Mouse (Mus musculus) hindbrain, embryonic 11.5 days (tissue): ENCODE measurements around the gene Fam126a. TPM values are rescaled to one million over a fixed set of nuclear protein-coding genes. Genes with fewer than 3 reads are reported as not detected.

ENCODE experiments used
- ATAC-seq: fragments of 200-750 bp; cut with Nextera tagmentation; 2 replicates; pipeline ENCODE4 v1.8.0; 2017; ENCODE audit warnings: mild to moderate bottlenecking, moderate TSS enrichment, moderate library complexity; ENCODE audit not compliant: low FRiP score
- DNase-seq: peaks from one replicate; pipeline ENCODE4 v3.0.0-alpha.2; 2015; ENCODE audit warnings: low spot score
- H3K27ac ChIP-seq: fragments of 300-500 bp; sonication (generic); 2 replicates; pipeline ENCODE4 v1.5.1; 2014; ENCODE audit warnings: mild to moderate bottlenecking, low read depth, low read length
- H3K27me3 ChIP-seq: fragments of 300-500 bp; sonication (generic); 2 replicates; pipeline ENCODE4 v1.6.1; 2014; ENCODE audit warnings: mild to moderate bottlenecking, low read length, moderate library complexity, mixed read lengths; ENCODE audit not compliant: control insufficient read depth, insufficient read depth
- H3K36me3 ChIP-seq: fragments of 300-500 bp; sonication (generic); 2 replicates; pipeline ENCODE4 v1.6.1; 2014; ENCODE audit warnings: mild to moderate bottlenecking, low read length, moderate library complexity, mixed read lengths; ENCODE audit not compliant: control insufficient read depth, insufficient read depth
- H3K4me1 ChIP-seq: fragments of 300-500 bp; sonication (generic); replicated peaks from 2 replicates; pipeline ENCODE4 v1.6.1; 2014; ENCODE audit warnings: low read length, mixed read lengths; ENCODE audit not compliant: control insufficient read depth, insufficient read depth
- H3K4me2 ChIP-seq: fragments of 300-500 bp; sonication (generic); replicated peaks from 2 replicates; pipeline ENCODE4 v1.6.1; 2014; ENCODE audit warnings: mild to moderate bottlenecking, low read depth, low read length
- H3K4me3 ChIP-seq: fragments of 300-500 bp; sonication (generic); 2 replicates; pipeline ENCODE4 v1.5.1; 2014; ENCODE audit warnings: low read depth, low read length
- H3K9ac ChIP-seq: fragments of 300-500 bp; sonication (generic); 2 replicates; pipeline ENCODE4 v1.6.1; 2014; ENCODE audit warnings: low read depth, low read length
- H3K9me3 ChIP-seq: fragments of 300-500 bp; sonication (generic); 2 replicates; pipeline ENCODE4 v1.6.1; 2016; ENCODE audit warnings: low read length; ENCODE audit not compliant: control insufficient read depth
- WGBS: fragments of 180-500 bp; shearing (Covaris S2); extraction: QIAGEN DNeasy Blood & Tissue Kit; methylation state at CpG from one replicate; pipeline ENCODE4 v1.1.7; 2014; 5-methylcytosine and 5-hydroxymethylcytosine counted together
- polyA plus RNA-seq: library from polyadenylated mRNA; unstranded; fragments of >200 nt; fragmentation: Nextera tagmentation; extraction: Ambion mirVana; gene quantifications from 2 replicates; pipeline ENCODE4 v1.2.1, GENCODE M21; 2014

The Fam126a gene
- polyA plus RNA-seq, 1 experiment from 2014 or later: 38.8 TPM

- Histone ChIP-seq H3K9ac (no peak overlapping the region), H3K27me3 (no peaks in the 10 kb centered on the region), H3K4me1 (no peaks in the 10 kb centered on the region), H3K27ac (no peak overlapping the region), H3K4me3 (no peak overlapping the region), H3K9me3 (no peaks in the 10 kb centered on the region), H3K36me3 (no peaks in the 10 kb centered on the region), H3K4me2 (no peak overlapping the region)
- ATAC-seq (no peak), DNase-seq (no peak)
- WGBS: 77% methylated on average over 3 of the region's 3 CpGs
These were observed 30.5 kb upstream of the Fam126a start for GRCm38 (mm10) chr5:24060949-24061348.

GRCm38 (mm10) chr5:24057592-24057991, 27.1 kb upstream of the Fam126a start:
- 73% methylated on average over 3 of the region's 3 CpGs for WGBS
- Histone ChIP-seq H3K4me1 (no peaks in the 10 kb centered on the region), H3K27me3 (no peaks in the 10 kb centered on the region), H3K4me2 (no peak overlapping the region), H3K9me3 (no peaks in the 10 kb centered on the region), H3K36me3 (no peaks in the 10 kb centered on the region), H3K4me3 (no peak overlapping the region), H3K9ac (no peak overlapping the region), H3K27ac (no peak overlapping the region)
- ATAC-seq (no peak), DNase-seq (no peak)

- H3K4me3 ChIP-seq: no peak overlapping the region
- ATAC-seq: no peak
- H3K9me3 ChIP-seq: no peaks in the 10 kb centered on the region
- no peaks in the 10 kb centered on the region for H3K4me1 ChIP-seq
- DNase-seq: no peak
- H3K27me3 ChIP-seq: no peaks in the 10 kb centered on the region
- no peaks in the 10 kb centered on the region for H3K36me3 ChIP-seq
- no peak overlapping the region for H3K9ac ChIP-seq
- WGBS: 91% methylated on average over 2 of the region's 2 CpGs
- H3K27ac ChIP-seq: no peak overlapping the region
- no peak overlapping the region for H3K4me2 ChIP-seq
These were observed 26.4 kb upstream of the Fam126a start for GRCm38 (mm10) chr5:24056865-24057264.

- Histone ChIP-seq H3K9me3 (no peaks in the 10 kb centered on the region), H3K9ac (no peak overlapping the region), H3K4me3 (no peak overlapping the region), H3K4me1 (no peaks in the 10 kb centered on the region), H3K36me3 (no peaks in the 10 kb centered on the region), H3K27me3 (no peaks in the 10 kb centered on the region), H3K27ac (no peak overlapping the region), H3K4me2 (no peak overlapping the region)
- ATAC-seq (no peak), DNase-seq (no peak)
- 93% methylated on average over 3 of the region's 3 CpGs for WGBS
These were observed 23.9 kb upstream of the Fam126a start for GRCm38 (mm10) chr5:24054382-24054781.

- WGBS: 81% methylated on average over 9 of the region's 9 CpGs
- no peak for DNase-seq
- H3K9ac ChIP-seq: no peak overlapping the region
These were observed 23.0 kb upstream of the Fam126a start for GRCm38 (mm10) chr5:24053245-24054190.

GRCm38 (mm10) chr5:24051755-24052675, 21.5 kb upstream of the Fam126a start:
- no peak for DNase-seq
- H3K9ac ChIP-seq: no peak overlapping the region
- no peaks in the 10 kb centered on the region for H3K9me3 ChIP-seq
- no peaks in the 10 kb centered on the region for H3K36me3 ChIP-seq
- no peak overlapping the region for H3K4me3 ChIP-seq
- no peak overlapping the region for H3K4me2 ChIP-seq
- no peaks in the 10 kb centered on the region for H3K4me1 ChIP-seq
- no peak for ATAC-seq
- no peaks in the 10 kb centered on the region for H3K27me3 ChIP-seq
- 72% methylated on average over 16 of the region's 16 CpGs for WGBS
- H3K27ac ChIP-seq: no peak overlapping the region

More at GRCm38 (mm10) chr5:24053245-24054190, 23.0 kb upstream of the Fam126a start:
- no peak for ATAC-seq
- Histone ChIP-seq H3K36me3 (no peaks in the 10 kb centered on the region), H3K4me3 (no peak overlapping the region), H3K27ac (no peak overlapping the region), H3K9me3 (no peaks in the 10 kb centered on the region), H3K4me2 (no peak overlapping the region), H3K4me1 (no peaks in the 10 kb centered on the region), H3K27me3 (no peaks in the 10 kb centered on the region)

- no peaks in the 10 kb centered on the region for H3K27me3 ChIP-seq
- no peaks in the 10 kb centered on the region for H3K4me1 ChIP-seq
- no peak overlapping the region for H3K4me3 ChIP-seq
- H3K9ac ChIP-seq: no peak overlapping the region
- DNase-seq (no peak), ATAC-seq (no peak)
- H3K27ac ChIP-seq: no peak overlapping the region
- H3K36me3 ChIP-seq: no peaks in the 10 kb centered on the region
- 41% methylated on average over 1 of the region's 1 CpGs for WGBS
- H3K9me3 ChIP-seq: no peaks in the 10 kb centered on the region
- no peak overlapping the region for H3K4me2 ChIP-seq
These were observed 17.3 kb upstream of the Fam126a start for GRCm38 (mm10) chr5:24047821-24048220.

GRCm38 (mm10) chr5:24047001-24047400, 16.5 kb upstream of the Fam126a start:
- DNase-seq (no peak), ATAC-seq (no peak)
- Histone ChIP-seq H3K4me2 (no peak overlapping the region), H3K4me1 (no peaks in the 10 kb centered on the region), H3K4me3 (no peak overlapping the region), H3K27ac (no peak overlapping the region), H3K9ac (no peak overlapping the region), H3K9me3 (no peaks in the 10 kb centered on the region), H3K27me3 (no peaks in the 10 kb centered on the region), H3K36me3 (no peaks in the 10 kb centered on the region)
- 89% methylated on average over 7 of the region's 7 CpGs for WGBS
